Mouse (Mus musculus): ENCODE measurements around the gene Gm17334.

The Gm17334 gene

DNA sequence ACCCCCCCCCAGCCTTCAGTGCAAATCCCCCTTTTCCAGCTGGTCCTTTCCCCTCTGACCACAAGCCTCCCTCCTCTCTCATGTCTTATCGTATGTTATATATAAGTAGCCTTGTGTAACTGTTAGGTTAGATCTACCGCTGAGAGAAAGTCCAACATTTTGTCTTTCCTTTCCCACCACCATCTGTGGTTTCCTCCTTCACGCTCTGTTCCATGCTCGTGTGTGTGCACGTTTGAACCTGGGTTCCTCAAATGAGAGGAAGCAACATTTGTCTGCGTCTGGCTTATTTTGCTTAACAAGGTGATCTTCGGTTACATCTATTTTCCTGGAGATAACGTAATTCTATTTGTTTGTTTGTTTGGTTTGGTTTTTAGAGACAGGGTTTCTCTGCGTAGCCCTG is 25.0 kb downstream of the Gm17334 start:
- DNase-seq (ENCODE audit: low read depth, low spot score) = no peak

DNA sequence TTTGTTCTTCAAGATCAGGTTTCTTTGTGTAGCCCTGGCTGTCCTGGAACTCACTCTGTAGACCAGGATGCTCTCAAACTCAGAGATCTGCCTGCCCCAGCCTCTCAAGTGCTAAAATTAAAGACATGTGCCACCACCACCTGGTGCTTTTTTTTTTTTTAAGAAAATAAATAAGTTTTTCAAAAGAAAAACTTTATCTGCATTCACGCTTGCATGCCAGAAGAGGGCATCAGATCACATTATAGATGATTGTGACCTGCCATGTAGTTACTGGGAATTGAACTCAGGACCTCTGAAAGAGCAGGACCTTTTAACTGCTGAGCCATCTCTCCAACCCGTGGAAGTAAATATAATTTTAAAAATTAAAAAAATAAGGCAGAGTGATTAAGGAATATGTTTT is 27.7 kb downstream of the Gm17334 start:
- DNase-seq (ENCODE audit: low read depth, low spot score) = no peak

DNA sequence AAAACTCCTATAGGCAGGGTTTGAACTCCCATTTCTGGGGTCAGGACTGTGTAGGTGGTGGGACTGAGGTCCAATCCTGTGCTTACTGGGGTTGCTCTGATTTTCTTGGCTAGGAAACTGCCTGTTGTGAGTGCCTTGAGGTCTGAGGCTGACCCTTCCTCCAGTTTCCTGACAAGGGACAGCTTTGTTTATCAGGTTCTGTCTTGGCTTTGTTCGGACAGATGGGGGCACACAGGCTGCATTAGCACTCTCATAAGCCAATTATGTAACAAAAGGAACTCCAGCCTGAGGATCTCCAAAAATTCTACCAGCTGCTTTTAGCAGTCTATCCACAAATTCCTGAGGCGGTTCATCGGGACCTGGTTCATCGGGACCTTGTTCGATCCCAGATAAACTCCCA is 30.6 kb downstream of the Gm17334 start:
- DNase-seq (ENCODE audit: low read depth, low spot score) = no peak

DNA sequence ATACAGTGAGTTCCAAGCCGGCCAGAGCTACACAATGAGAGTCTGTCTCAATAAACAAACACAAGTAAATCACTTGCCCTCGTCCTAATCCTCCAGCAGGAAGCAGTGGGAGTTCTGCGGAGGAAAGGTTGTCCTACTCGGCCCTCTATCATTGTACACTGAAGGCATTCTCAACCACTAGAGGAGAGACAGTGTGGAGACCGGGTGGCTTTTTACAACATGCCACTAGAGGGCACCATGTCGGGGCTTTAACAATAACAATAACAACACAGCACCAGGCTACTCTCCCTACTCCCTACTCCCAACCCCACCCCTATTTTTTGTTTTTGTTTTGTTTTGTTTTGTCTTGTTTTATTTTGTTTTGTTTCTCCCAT is 35.4 kb downstream of the Gm17334 start:
- no peak for DNase-seq (ENCODE audit: low read depth, low spot score)

DNA sequence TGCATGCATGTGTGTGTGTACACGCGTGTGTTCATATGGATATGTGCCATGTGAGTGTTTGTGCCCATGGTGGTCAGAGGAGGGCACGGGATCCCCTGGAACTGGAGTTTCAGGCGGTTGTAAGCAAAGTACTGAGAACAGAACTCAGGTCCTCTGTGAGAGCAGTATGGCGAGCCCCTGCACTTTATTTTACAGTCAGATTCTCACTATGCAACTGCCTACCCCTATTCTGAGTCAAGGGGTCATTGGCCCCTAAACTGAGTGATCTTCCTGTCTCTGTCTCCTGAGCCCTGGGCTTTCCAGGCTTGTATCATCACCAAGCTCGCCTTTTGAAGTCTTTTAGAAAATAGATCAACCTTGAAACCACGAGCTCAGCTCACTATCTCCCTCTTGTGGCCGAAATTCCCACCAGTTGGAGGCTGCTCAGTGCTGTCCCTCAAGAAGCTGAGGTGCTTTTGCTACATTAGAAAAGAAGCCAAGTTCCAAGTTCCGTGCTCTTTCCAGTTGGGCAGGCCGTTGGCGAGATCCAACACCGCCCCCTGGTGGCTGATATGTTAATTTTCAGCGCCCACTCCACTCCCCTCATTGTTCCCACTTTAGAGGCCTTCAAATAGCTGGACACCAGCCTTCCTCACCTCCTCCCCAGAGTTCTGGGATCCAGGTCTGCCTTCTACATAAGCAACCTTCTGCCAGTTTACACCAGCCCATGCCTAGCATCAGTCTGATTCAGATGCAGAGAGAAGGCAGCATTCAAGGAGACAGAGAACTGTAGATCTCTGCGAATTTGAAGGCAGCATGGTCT is 36.0 kb downstream of the Gm17334 start:
- DNase-seq (ENCODE audit: low read depth, low spot score) = peak; percentile 59

DNA sequence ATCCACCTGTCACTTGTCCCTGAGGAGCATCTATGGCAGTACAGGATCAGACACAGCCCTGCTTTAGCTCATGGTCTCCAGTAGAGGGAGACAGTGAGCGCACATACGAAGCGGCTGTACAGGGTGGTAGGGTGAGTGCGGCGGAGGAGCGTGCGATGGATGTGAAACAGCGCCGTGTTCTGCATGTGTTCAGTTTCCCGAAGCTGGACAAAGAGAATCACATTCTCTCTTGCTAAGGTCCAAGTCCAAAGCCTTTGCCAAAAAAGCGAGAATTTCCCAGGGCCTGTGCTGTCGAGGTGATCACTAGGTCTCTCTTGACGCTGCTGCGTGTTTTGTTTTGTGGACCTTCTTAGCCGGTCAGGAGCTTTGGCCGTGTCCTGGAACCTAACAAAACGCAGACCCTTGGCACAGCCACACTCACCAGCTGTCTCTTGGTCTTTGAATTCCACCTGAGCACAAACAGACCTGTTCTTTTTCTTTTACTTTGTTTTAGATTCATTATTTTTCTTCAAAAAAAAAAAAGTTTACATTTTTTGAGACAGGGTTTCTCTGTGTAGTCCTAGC is 37.2 kb downstream of the Gm17334 start:
- DNase-seq (ENCODE audit: low read depth, low spot score) = peak; percentile 75

DNA sequence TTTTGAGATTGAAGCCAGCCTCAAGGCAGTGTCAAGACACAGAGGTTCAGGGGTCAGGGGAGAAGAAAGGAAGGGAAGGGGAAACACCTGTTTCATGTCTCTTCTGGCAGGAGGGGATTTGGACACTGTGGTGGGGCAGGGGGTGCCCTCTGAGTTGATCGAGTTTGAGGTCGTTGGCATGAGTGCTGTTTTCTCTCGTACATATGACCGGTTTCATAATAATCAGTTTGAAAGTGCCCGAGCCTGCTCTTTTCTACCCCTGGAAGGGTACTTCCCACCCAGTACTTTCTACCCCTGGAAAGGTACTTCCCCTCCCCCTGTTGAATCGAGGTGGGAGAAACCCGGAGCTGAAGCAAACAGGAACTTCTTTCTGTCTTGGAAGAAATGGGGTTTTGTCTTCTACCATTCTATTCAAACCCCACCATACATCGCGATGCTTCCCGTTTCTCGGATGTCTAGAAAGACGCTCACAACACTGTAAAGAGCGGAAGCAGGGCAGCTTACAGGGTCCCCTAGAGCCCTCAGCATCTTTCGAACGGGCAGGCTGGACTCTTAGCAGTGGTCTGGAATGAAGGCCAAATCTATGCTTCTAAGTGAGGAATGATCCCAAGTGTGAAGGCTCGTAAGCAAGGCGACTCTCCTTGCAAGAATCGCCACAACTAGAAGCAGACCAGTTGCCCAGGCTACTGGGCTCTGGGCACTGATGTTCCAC is 37.9 kb downstream of the Gm17334 start:
- DNase-seq (ENCODE audit: low read depth, low spot score) = no peak

DNA sequence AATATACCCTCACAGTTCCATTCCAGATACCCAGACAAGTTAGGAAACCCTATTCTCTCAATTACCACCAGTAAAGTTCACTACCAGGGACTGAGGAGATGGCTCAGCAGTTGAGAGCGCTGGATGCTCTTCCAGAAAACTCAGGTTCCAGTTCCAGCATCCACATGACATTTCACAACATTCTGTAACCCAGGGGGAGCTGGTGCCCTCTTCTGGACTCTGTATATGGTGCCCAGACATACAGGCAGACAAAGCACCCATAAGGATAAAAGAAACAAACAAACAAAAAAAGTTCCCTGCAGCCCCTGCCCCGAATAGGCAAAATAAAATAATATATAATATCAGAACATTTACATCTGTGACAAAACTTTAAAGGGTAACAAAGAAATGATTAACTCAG is 38.6 kb downstream of the Gm17334 start:
- no peak for DNase-seq (ENCODE audit: low read depth, low spot score)

DNA sequence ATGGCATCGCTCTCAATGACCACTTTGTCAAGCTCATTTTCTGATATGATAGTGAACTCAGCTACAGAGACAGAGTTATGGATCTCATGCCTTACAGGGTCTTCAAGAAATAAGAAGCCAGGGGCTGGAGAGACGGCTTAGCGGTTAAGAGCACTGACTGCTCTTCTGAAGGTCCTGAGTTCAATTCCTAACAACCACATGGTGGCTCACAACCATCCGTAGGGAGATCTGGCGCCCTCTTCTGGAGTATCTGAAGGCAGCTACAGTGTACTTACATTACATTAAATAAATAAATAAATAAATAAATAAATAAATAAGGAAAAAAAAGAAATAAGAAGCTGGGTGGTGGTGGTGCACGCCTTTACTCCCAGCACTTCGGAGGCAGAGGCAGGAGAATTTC is 39.2 kb downstream of the Gm17334 start:
- DNase-seq (ENCODE audit: low read depth, low spot score) = no peak

DNA sequence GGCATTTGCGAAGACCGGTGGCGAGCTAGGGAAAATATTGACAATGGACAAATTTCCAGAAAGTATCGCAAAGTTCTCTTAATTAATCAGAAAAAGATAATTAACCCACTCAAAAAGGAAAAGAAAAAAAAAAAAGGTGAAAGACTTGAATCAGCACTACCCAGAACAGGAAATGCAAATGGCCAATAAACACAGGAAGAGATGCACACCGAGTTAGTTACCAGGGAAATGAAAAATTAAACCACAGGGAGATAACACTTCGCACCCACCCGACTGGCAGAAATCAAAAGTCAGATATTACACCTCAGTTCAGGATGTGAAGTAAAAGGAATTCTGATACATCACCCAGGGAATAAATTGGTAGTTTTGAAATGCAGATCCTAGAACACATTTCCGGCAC is 40.7 kb downstream of the Gm17334 start:
- no peak for DNase-seq (ENCODE audit: low read depth, low spot score)

DNA sequence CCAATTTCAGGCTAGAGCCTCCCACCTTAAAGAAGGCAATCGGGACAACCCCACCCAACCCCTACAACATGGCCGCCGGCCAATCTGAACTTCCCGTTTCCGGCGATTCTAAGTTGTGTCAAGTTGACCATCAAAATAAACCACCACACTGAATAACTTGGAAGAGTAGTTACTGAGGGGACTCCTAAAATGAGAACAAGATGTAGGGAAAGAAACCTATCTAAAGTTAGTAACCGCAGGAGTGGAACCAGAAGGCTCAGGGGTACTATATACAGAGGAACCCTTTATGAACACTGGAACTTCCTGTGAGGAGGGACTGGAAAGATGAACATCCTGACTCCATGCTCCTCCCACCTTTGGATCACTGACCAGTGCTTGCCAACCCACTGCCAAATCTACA is 41.5 kb downstream of the Gm17334 start:
- DNase-seq (ENCODE audit: low read depth, low spot score) = no peak
